Mouse (Mus musculus) cerebellum, adult 9-10 months (tissue): ENCODE measurements around the gene 1700067K01Rik.
A peak's percentile ranks its signal among the peaks of the same experiment; 100 is the strongest.

ENCODE experiments used
- DNase-seq: peaks from one replicate; pipeline ENCODE4 v3.0.0; 2022

1700067K01Rik gene

DNA sequence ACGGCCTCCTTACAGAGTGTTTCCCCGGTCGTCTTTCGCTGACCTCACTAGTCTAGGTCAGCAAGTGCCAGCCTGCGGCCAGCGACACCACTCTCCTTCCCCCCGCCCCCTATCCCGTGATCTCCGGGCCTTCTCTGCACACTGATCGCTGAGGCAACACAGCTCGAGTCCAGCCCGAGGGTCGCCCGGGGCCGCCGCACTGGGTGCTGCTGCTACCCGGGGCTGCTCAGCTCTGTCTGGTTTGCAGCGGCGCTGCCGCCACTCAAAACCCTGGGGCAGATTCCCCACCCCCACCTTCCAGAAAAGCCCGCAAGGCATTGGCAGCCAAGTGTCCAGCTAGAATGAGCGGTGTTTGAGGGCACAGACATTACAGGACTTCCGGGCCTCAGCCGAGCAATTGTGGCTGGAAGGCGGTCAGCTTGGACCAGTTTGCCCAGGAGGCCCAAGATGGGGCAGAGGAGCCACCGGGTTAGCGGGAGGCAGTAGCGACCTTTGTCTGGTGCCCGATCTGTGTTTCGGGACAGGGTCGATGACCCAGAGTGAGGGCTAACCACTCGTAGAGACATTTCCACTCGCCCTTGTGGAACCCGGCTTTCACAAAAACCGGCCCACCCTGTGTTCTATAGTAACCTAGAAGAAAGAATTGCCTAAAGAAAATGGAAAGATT is 11.3 kb downstream of the 1700067K01Rik start:
- no peak for DNase-seq

DNA sequence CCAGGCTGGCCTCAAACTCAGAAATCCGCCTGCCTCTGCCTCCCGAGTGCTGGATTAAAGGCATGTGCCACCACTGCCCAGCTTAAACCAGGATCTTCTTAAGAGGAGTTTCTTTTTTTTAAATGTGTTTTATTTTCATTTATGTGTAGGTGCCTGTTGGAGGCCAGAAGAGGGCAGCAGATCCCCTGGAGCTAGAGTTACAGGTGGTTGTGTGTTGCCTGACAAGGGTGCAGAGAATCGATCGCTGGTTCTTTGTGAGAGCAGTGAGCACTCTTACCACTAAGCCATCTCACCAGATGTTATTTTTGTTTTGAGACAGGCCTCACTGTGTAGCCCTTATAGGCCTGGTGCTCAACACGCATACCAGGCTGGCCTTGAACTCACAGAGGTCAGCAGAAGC is 14.5 kb downstream of the 1700067K01Rik start:
- no peak for DNase-seq

DNA sequence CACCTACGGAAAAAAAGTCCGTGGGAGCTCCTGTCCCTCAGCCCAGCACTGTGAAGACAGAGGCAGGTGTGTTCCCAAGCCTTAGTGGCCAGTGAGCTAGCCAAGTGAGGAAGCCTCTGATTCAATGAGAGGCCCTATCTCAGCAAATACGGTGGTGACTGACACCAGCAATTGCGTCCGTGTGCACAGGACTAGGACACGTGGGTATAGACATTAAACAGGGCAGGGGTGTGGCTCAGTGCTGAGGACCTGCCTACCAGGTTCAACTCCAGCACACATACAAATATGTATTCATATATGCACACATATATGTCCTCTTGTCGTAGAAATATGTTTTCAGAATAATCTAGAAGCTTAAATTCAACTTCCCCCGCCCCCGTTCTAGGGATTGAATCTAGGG is 18.4 kb downstream of the 1700067K01Rik start:
- DNase-seq, result no peak

DNA sequence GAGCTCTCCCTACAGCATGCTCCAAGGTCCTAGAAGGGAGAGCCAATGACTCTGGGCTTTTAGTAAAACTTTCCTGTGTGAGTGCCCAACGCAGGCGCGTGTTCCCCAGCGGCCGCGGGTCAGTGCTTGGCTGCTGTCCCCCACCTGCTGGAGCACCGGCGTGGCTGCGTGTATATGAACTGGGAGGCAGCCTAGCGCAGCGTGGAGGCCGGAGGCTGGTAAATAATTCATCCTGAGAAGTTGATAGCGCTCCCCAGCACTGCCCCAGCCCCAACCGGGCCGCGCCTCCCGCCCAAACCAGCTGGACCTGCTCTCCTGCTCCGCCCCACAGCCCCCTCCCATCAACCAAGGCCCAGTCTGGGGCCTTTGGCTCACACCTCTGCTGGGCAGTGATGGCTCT is 19.8 kb downstream of the 1700067K01Rik start, which contains the start of gene Palm3:
TSS of gene Palm3 (plus strand) at position 376 of the 400 bp plus-strand sequence.
- no peak for DNase-seq

GRCm38 (mm10) chr8:84021569-84021968 is 20.3 kb downstream of the 1700067K01Rik start:
- DNase-seq, result no peak

DNA sequence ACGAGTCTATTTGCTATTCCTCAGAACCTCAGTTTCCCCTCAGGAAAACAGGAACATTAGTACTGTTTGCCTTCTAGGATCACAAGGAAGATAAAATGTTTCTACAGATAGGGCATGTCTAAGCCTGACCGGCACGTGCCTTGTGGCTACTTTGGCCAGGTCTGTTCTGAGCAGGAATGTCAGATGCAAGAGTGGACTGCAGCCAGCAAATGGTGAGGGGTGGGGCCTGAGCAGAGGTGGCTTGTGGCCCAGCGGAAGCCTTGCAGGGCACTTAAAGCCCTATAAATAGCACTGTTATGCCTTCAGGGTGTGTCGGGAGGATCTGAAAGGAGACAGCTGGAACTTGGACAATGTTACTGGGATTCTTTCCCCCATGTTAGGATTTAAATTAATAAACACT is 21.8 kb downstream of the 1700067K01Rik start:
- no peak for DNase-seq

DNA sequence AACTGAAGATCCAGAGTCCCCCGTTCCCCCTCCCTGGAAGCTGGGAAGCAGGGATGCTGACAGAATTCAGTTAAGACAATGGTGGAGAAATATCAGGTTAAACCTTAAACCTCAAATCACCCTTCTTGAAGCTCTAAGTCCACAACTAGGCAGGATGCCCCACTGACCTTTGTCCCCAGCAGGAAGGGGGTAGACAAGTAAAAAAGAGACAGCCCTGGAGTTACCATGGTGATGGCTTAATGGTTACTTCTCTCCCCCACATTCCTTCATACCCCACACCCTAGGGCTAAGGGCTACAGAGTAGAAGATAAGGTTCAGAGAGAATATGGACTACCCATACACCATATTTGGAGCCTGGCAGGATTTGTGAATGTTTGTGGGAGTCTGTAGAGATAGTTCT is 22.3 kb downstream of the 1700067K01Rik start:
- DNase-seq, result no peak

DNA sequence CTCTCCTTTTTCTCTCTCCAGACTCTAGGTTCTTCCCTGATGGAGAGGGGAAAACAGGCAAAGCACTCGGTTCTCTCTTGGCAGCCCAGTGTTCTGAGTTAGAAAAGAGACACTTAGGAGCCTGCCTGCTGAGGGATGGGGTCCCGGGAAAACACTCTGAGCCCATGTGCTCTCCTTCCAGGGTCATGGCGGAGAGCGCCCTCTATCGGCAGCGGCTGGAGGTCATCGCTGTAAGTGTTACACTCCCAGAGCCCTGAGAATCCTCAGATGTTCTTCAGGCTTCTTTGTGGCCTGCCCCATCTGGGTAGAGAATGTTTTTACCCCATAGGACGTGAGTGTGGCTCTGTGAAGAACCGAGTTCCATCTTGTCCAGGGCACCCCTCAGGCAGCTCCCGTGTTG is 22.9 kb downstream of the 1700067K01Rik start:
- peak; percentile 27 for DNase-seq

DNA sequence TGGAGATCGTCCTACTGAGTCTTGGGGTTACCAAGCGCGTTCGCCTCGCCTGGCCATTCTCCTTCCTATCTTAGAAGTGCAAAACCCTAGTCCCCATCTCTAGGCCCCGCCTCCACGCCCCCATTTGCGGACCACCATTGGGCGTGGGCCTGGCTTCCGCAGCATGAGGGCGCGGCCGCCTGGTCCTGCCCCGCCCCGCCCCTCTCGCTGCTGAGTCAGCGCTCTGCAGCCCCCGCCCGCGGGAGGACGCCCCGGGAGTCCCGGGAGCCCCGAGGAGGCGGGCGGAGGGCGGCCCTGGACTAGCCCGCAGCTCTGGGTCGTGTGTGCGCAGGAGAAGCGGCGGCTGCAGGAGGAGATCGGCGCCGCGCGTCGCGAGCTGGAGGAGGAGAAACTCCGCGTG is 24.6 kb downstream of the 1700067K01Rik start:
- DNase-seq, result no peak

GRCm38 (mm10) chr8:84027449-84027848 is 26.1 kb downstream of the 1700067K01Rik start:
- no peak for DNase-seq

- DNase-seq, result no peak
These were observed 28.0 kb downstream of the 1700067K01Rik start for GRCm38 (mm10) chr8:84029272-84029671.

DNA sequence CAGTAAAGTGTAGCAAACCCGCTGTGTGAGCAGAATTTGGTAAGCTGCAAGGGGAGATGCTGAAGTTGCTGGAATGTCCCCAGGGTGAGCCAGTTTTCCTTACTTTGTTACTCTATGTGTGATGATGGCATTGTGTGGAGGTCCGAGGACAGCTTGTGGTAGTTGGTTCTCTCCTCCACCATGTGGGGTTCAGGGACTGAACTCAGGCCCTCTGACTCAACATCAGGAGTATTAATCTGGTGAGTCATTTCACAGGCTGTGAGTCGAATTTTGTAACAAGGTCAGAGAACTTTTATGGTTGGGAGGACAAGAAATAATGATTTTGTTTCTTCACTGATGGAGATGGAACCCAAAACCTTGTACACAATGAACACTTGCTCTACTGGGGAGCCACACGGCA is 31.5 kb downstream of the 1700067K01Rik start:
- DNase-seq, result no peak

DNA sequence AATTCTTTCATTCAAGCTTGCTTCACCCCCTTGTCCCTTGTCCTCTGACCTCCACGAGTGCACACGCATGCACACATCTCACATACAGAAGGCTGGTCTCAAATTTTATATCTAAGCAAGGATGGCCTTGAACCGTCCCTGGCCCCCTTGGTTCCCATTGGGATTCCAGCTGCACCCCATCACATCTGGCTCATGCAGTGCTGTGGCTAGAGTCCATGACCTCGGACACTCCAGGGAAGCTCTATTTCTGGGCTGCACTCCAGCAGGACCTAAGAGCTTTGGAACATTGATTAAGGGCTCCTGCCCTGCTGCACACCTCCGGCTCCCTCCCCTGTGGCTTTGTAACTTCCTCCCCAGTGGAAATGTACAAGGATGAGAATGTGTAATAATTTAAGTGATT is 36.7 kb downstream of the 1700067K01Rik start:
- DNase-seq, result no peak

GRCm38 (mm10) chr8:84039050-84039449 is 37.7 kb downstream of the 1700067K01Rik start:
- peak; percentile 79 for DNase-seq

- DNase-seq, result peak; percentile 33
These were observed 41.0 kb downstream of the 1700067K01Rik start, which contains the start of gene Il27ra for GRCm38 (mm10) chr8:84042066-84042947. Gene Il27ra, minus strand, starts transcription at chr8:84042589.

- DNase-seq, result no peak
These were observed 41.6 kb downstream of the 1700067K01Rik start for GRCm38 (mm10) chr8:84042948-84043342.

DNA sequence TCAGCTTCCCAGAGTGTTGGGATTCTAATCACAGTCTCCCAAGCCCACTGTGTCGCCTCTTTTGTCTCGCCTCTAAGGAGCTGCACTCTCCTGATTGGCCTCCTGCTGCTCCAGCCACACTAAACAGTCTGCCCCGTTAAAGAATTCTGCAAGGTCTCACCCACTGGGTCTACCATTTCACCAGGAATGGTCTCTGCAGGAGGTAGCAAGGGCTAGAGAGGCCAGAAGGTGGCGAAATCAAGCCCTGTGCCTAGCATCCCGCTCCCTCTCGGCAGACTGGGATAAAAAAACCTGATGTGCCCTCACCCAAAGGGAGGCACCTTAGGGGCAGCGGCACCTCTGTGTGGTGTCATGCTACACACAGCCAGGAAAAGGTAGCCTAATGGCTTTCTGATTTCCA is 42.8 kb downstream of the 1700067K01Rik start:
- no peak for DNase-seq

DNA sequence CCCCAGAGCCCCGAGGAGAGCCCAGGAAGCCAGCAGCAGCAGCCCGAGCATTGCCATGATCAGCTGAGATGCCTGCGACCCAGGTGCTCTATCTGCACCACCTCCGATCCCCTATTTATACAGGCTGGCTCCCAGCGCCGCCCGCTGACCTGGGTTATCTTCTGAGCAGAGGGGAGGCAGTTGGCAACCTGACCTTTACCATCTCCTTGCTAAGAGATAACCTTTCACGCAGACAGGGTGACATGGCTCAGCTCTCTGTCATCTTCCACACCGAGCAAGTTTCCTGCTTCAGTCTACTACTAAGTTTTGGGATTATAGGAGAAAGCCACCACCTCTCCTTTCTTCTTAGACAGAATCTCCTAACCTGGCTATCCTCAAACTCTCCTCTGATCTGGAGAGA is 43.6 kb downstream of the 1700067K01Rik start, which contains the start of gene Rln3:
TSS of gene Rln3 (minus strand) at position 101 of the 400 bp plus-strand sequence.
- DNase-seq, result no peak

DNA sequence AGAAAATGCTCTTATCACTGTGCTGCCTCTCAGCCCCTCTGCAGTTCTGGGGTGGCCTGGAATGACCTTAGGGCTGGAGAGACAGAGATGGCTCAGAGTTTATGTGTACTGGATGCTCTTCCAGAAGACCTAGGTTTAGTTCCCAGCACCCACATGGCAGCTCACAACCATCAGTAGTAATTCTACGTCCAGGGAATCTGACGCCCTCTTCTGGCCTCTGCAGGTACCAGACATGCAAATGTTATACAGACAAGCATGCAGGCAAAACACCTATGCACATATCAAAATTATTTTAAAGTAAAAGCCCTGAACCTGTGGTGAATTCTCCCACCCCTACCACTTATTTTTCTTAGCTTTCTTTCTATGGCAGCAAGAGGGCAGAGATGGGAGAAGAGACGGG is 45.2 kb downstream of the 1700067K01Rik start:
- DNase-seq, result no peak

- no peak for DNase-seq
These were observed 46.9 kb downstream of the 1700067K01Rik start for GRCm38 (mm10) chr8:84048171-84048570.

- no peak for DNase-seq
These were observed 51.4 kb downstream of the 1700067K01Rik start for GRCm38 (mm10) chr8:84052746-84053145.

- DNase-seq, result no peak
These were observed 51.9 kb downstream of the 1700067K01Rik start for GRCm38 (mm10) chr8:84053229-84053628.
